Mouse (Mus musculus) lung, embryonic 14.5 days (tissue): ENCODE data around the gene Notch2. TPM values are rescaled to one million over a fixed set of nuclear protein-coding genes. Genes with fewer than 3 reads are reported as not detected.

ENCODE experiments used
- ATAC-seq: fragments of 200-750 bp; cut with Nextera tagmentation; 2 replicates; pipeline ENCODE4 v1.8.0; 2017; ENCODE audit warnings: mild to moderate bottlenecking, moderate TSS enrichment, moderate library complexity; ENCODE audit not compliant: insufficient read depth
- DNase-seq: peaks from one replicate; pipeline ENCODE4 v3.0.0-alpha.2; 2015
- H3K27ac ChIP-seq: fragments of 300-500 bp; sonication (generic); 2 replicates; pipeline ENCODE4 v1.5.1; 2014; ENCODE audit warnings: low read depth, mild to moderate bottlenecking, moderate library complexity
- H3K27me3 ChIP-seq: fragments of 300-500 bp; sonication (generic); 2 replicates; pipeline ENCODE4 v1.6.1; 2014; ENCODE audit warnings: low read length, control low read depth; ENCODE audit not compliant: insufficient read depth
- H3K36me3 ChIP-seq: fragments of 300-500 bp; sonication (generic); 2 replicates; pipeline ENCODE4 v1.6.1; 2014; ENCODE audit warnings: control low read depth; ENCODE audit not compliant: insufficient read depth
- H3K4me1 ChIP-seq: fragments of 300-500 bp; sonication (generic); 2 replicates; pipeline ENCODE4 v1.6.1; 2014; ENCODE audit warnings: antibody characterized with exemption, control low read depth; ENCODE audit not compliant: insufficient read depth
- H3K4me2 ChIP-seq: fragments of 300-500 bp; sonication (generic); 2 replicates; pipeline ENCODE4 v1.6.1; 2014; ENCODE audit warnings: mild to moderate bottlenecking
- H3K4me3 ChIP-seq: fragments of 300-500 bp; sonication (generic); 2 replicates; pipeline ENCODE4 v1.5.1; 2014; ENCODE audit warnings: low read depth, low read length
- H3K9ac ChIP-seq: fragments of 300-500 bp; sonication (generic); 2 replicates; pipeline ENCODE4 v1.6.1; 2014
- H3K9me3 ChIP-seq: fragments of 300-500 bp; sonication (generic); 2 replicates; pipeline ENCODE4 v1.6.1; 2016; ENCODE audit warnings: low read depth, low read length, control low read depth
- CTCF ChIP-seq: IDR thresholded peaks from 2 replicates; pipeline ENCODE4 v1.5.1; 2016; ENCODE audit warnings: antibody characterized with exemption, low read depth
- WGBS: fragments of 180-500 bp; shearing (Covaris S2); extraction: QIAGEN DNeasy Blood & Tissue Kit; methylation state at CpG from one replicate; pipeline ENCODE4 v1.1.7; 2014; 5-methylcytosine and 5-hydroxymethylcytosine counted together
- polyA plus RNA-seq: library from polyadenylated mRNA; unstranded; fragments of >200 nt; fragmentation: Nextera tagmentation; extraction: Ambion mirVana; gene quantifications from 2 replicates; pipeline ENCODE4 v1.2.1, GENCODE M21; 2014

The Notch2 gene
- polyA plus RNA-seq, 1 experiment from 2014 or later = 43.8 TPM

DNA sequence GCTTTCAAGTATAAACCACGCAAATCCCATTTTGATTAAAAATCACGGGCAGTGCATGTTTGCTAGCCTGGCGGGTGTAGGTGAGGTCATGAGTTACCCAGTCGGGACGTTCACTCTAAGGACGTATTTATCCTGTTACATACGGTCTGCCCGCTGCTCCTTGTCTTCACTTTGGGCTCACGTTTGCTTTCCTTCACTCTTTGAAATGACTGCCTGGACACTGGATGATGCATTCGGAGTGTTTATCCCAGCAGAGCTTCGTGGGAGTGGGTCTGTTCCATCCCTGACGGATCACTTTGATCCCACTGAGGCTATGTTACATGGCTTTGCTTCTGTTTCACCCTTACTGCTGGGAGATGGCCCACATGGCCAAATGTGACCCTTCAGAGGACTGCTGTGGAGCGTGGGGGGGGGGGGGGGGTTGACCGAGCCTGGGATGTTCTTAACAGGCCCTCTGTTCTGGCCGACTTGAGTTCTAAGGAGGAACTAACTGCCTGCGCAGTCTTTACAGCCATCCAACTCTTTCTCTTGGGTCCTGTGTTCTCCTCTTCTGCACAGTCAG is 38.2 kb downstream of the Notch2 start:
- peaks cover 24% of the 10 kb centered on the region for H3K4me1 ChIP-seq
- no peak for TF ChIP-seq CTCF
- H3K4me2 ChIP-seq = no peak overlapping the region
- H3K9ac ChIP-seq = no peak overlapping the region
- ATAC-seq = no peak
- 44% methylated on average over 16 of the region's 16 CpGs for WGBS
- no peak for DNase-seq
- no peaks in the 10 kb centered on the region for H3K27me3 ChIP-seq
- H3K27ac ChIP-seq = peak overlapping the region; percentile 13; the same call in 1 of the 2 replicates
- H3K36me3 ChIP-seq = no peaks in the 10 kb centered on the region
- H3K9me3 ChIP-seq = no peaks in the 10 kb centered on the region
- H3K4me3 ChIP-seq = no peak overlapping the region

- H3K4me3 ChIP-seq = no peak overlapping the region
- peak; percentile 48; the same call in 1 of the 2 replicates for ATAC-seq
- no peaks in the 10 kb centered on the region for H3K36me3 ChIP-seq
- peak; percentile 77 for DNase-seq
- TF ChIP-seq CTCF = no peak
- 68% methylated on average over 16 of the region's 16 CpGs for WGBS
- no peak overlapping the region for H3K4me2 ChIP-seq
- H3K9me3 ChIP-seq = no peaks in the 10 kb centered on the region
- no peak overlapping the region for H3K9ac ChIP-seq
- H3K4me1 ChIP-seq = peaks cover 27% of the 10 kb centered on the region
- peak overlapping the region; percentile 16; the same call in 1 of the 2 replicates for H3K27ac ChIP-seq
- no peaks in the 10 kb centered on the region for H3K27me3 ChIP-seq
Measured at GRCm38 (mm10) chr3:98052507-98053430, 39.4 kb downstream of the Notch2 start.

GRCm38 (mm10) chr3:98053817-98054216 is 40.5 kb downstream of the Notch2 start:
- H3K4me3 ChIP-seq = no peak overlapping the region
- H3K36me3 ChIP-seq = no peaks in the 10 kb centered on the region
- H3K27me3 ChIP-seq = no peaks in the 10 kb centered on the region
- ATAC-seq (no peak), DNase-seq (no peak)
- H3K4me1 ChIP-seq = peaks cover 27% of the 10 kb centered on the region
- WGBS = 59% methylated on average over 1 of the region's 1 CpGs
- no peak overlapping the region for H3K9ac ChIP-seq
- TF ChIP-seq CTCF = no peak
- H3K4me2 ChIP-seq = no peak overlapping the region
- H3K9me3 ChIP-seq = no peaks in the 10 kb centered on the region
- H3K27ac ChIP-seq = no peak overlapping the region

DNA sequence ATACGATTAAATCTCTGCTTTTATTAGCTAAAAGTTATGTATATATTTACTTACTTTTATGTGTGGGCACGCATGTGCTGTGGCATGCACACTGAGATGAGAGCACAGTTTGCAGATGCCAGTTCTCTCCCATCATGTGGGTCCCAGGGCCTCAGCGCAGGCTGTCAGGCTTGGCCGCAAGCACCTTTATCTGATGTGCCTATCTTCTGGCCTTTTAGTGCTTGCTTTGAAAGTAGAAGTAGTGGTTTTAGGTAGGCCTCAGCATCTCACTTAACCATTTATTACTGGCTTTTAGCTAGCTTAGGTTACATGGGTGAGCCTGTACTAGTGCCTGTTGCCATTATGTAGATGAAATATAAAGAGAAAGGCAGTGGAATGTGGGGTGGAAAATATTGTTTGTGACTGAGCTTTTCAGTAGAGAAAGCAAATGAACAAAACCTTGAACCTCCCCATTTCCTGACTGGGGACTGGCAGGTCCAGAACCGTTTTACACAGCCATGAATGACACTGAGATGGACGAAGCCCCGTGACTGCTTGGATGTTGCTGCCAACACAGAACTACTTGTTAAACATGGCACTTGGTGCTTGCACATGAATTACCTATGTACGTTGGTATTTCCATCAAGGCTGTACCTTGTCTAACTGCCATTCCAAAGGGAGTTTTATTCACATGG is 41.1 kb downstream of the Notch2 start:
- Histone ChIP-seq H3K4me1 (peaks cover 27% of the 10 kb centered on the region), H3K9ac (no peak overlapping the region), H3K4me2 (no peak overlapping the region), H3K27me3 (no peaks in the 10 kb centered on the region), H3K36me3 (no peaks in the 10 kb centered on the region), H3K27ac (no peak overlapping the region), H3K9me3 (no peaks in the 10 kb centered on the region), H3K4me3 (no peak overlapping the region)
- TF ChIP-seq CTCF = no peak
- 77% methylated on average over 8 of the region's 8 CpGs for WGBS
- no peak for ATAC-seq
- DNase-seq = no peak

DNA sequence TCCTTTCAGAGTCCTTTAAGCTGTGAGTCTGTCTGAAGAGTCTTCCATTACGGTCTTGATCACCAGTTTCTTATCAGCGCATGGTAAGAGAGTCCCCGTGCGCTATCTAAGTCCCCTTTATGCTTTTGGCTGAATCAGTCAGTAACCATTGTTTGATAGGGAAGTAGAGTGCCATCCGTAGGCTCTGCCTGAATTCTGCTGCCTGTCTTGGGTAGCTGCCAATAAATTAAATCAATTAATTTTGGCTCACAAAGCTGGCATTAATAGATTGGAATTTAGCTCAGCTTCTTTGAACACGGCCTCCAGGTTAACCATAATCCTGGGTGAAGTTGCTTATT is 41.6 kb downstream of the Notch2 start:
- H3K9me3 ChIP-seq = no peaks in the 10 kb centered on the region
- H3K4me3 ChIP-seq = no peak overlapping the region
- H3K27me3 ChIP-seq = no peaks in the 10 kb centered on the region
- ATAC-seq (no peak), DNase-seq (no peak)
- 68% methylated on average over 6 of the region's 6 CpGs for WGBS
- no peaks in the 10 kb centered on the region for H3K36me3 ChIP-seq
- no peak overlapping the region for H3K9ac ChIP-seq
- no peak overlapping the region for H3K27ac ChIP-seq
- no peak for TF ChIP-seq CTCF
- H3K4me1 ChIP-seq = peaks cover 27% of the 10 kb centered on the region
- no peak overlapping the region for H3K4me2 ChIP-seq

- peaks cover 36% of the 10 kb centered on the region for H3K4me1 ChIP-seq
- DNase-seq = peak; percentile 39
- 74% methylated on average over 20 of the region's 20 CpGs for whole genome bisulfite sequencing
- H3K4me2 ChIP-seq = no peak overlapping the region
- TF ChIP-seq CTCF = no peak
- no peak overlapping the region for H3K4me3 ChIP-seq
- no peak overlapping the region; the same call in 1 of the 2 replicates for H3K27ac ChIP-seq
- H3K9ac ChIP-seq = no peak overlapping the region
- H3K36me3 ChIP-seq = no peaks in the 10 kb centered on the region
- no peak for ATAC-seq
- no peaks in the 10 kb centered on the region for H3K9me3 ChIP-seq
- no peaks in the 10 kb centered on the region for H3K27me3 ChIP-seq
Measured at GRCm38 (mm10) chr3:98055808-98056728, 42.7 kb downstream of the Notch2 start.
